Mouse (Mus musculus) layer of hippocampus, postnatal 36 days (tissue): ENCODE results near the gene Duoxa1. TPM values are rescaled to one million over a fixed set of nuclear protein-coding genes. Genes with fewer than 3 reads are reported as not detected.
"Not testable (repeated sequence)": the region's sequence is repeated elsewhere in the genome, so short reads cannot be mapped to it uniquely, and the experiment has no call there.

Experiments
- DNase-seq, 2 experiments: peaks; one replicate each; pipeline ENCODE4 v3.0.0; 2022
- total RNA-seq, 2 experiments: library from RNA; stranded (reverse); gene quantifications; 2 replicates each; pipeline ENCODE4 v1.2.3; 2021

Duoxa1 gene
- total RNA-seq, 2 experiments from 2014 or later = not detected

- DNase-seq = not testable (repeated sequence)
Observed at GRCm38 (mm10) chr2:122330317-122330716, 16.8 kb upstream of the Duoxa1 start.

GRCm38 (mm10) chr2:122327986-122328385, 14.5 kb upstream of the Duoxa1 start:
- no peak for DNase-seq

- no peak for DNase-seq
Observed at GRCm38 (mm10) chr2:122325361-122325760, 11.8 kb upstream of the Duoxa1 start.

GRCm38 (mm10) chr2:122324586-122324985, 11.1 kb upstream of the Duoxa1 start:
- DNase-seq = no peak

- DNase-seq = no peak
Observed at GRCm38 (mm10) chr2:122323960-122324359, 10.4 kb upstream of the Duoxa1 start.

GRCm38 (mm10) chr2:122317384-122317783, 3.9 kb upstream of the Duoxa1 start:
- no peak for DNase-seq

GRCm38 (mm10) chr2:122315372-122315771, 1.8 kb upstream of the Duoxa1 start, which contains the start of gene Duox1:
TSS of gene Duox1 (plus strand) at chr2:122315672.
- DNase-seq = no peak

GRCm38 (mm10) chr2:122312722-122313417, 660 bp downstream of the Duoxa1 start:
- DNase-seq = no peak

GRCm38 (mm10) chr2:122311561-122311960, 2.0 kb downstream of the Duoxa1 start:
- no peak for DNase-seq

- DNase-seq = no peak
Observed at GRCm38 (mm10) chr2:122309647-122310046, 3.9 kb downstream of the Duoxa1 start.

GRCm38 (mm10) chr2:122306184-122306583, 7.3 kb downstream of the Duoxa1 start:
- no peak for DNase-seq

- DNase-seq = no peak
Observed at GRCm38 (mm10) chr2:122305097-122305892, 8.2 kb downstream of the Duoxa1 start.

GRCm38 (mm10) chr2:122304544-122304943, 9.0 kb downstream of the Duoxa1 start:
- no peak for DNase-seq

GRCm38 (mm10) chr2:122302574-122303241, 10.8 kb downstream of the Duoxa1 start:
- no peak for DNase-seq

- DNase-seq = no peak
Observed at GRCm38 (mm10) chr2:122301921-122302573, 11.5 kb downstream of the Duoxa1 start.

- DNase-seq = no peak
Observed at GRCm38 (mm10) chr2:122301081-122301920, 12.2 kb downstream of the Duoxa1 start.

GRCm38 (mm10) chr2:122300656-122301020, 12.9 kb downstream of the Duoxa1 start:
- no peak for DNase-seq

- no peak for DNase-seq
Observed at GRCm38 (mm10) chr2:122299911-122300655, 13.4 kb downstream of the Duoxa1 start.

- no peak for DNase-seq
Observed at GRCm38 (mm10) chr2:122298596-122299490, 14.7 kb downstream of the Duoxa1 start, which contains the start of gene Duoxa2. TSS of gene Duoxa2 (plus strand) at chr2:122298900.

- no peak for DNase-seq
Observed at GRCm38 (mm10) chr2:122298096-122298499, 15.4 kb downstream of the Duoxa1 start, which contains the start of gene Duox2. TSS of gene Duox2 (minus strand) at chr2:122298449.
